Mouse (Mus musculus): ENCODE measurements around the gene Wdr74. TPM values are rescaled to one million over a fixed set of nuclear protein-coding genes. Genes with fewer than 3 reads are reported as not detected.
A peak's percentile ranks its signal among the peaks of the same experiment; 100 is the strongest.

The Wdr74 gene
- polyA plus RNA-seq (2012; rRNA removed): 50.2 and 51.3 TPM in 2 replicates

- no peaks in the 10 kb centered on the region for H3K4me1 ChIP-seq (ENCODE audit: control insufficient read depth, insufficient read depth, low read length)
- no peak within 1 kb of the TSS for H3K27ac ChIP-seq (ENCODE audit: insufficient read depth, low read length)
- peak within 1 kb of the TSS; percentile 93 for H3K4me3 ChIP-seq (ENCODE audit: insufficient read depth, low read length)
- TF ChIP-seq CTCF (IDR thresholded peaks at IDR 0.05; ENCODE audit: extremely low read depth, insufficient read depth, low read length): no peak
- peak; percentile 89 for TF ChIP-seq POLR2A (IDR thresholded peaks at IDR 0.05; ENCODE audit: extremely low read depth, insufficient read depth, low read length)
Observed at GRCm38 (mm10) chr19:8735389-8736159, at the start of gene Wdr74. Gene Wdr74, plus strand, starts transcription at chr19:8735827.

DNA sequence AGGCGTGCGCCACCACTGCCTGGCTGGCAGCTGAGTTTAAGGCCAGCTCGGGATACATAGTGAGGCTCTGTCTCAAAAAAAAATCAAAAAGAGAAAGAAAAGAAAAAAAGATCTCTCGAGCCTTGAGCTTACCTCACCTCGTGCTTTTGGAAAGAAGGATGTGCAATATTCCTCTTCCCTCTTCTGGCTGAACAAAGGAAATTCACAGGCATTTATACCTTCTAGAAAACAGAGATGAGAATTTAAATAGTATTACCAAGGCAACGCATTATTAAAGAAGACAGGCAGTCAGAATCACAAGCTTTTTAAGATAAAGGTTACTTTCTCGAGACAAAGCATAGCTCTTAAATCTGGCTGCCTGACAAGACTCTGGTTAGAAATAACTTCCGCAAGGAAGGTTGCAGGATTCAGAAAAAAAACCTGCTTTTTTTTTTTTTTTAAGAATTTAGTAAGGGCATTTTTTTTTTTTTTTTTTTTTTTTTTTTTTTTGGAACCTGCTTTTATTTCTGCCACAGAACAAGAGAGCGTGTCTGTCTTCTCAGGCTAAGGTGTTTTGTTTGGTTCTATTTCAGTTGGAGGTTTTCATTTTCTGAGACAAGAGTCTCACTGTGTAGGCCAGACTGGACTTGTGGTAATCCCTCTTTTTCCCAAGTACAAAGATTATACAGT lies 43.6 kb upstream of the Wdr74 start:
- peaks cover 2% of the 10 kb centered on the region for H3K4me1 ChIP-seq (ENCODE audit: control insufficient read depth, insufficient read depth, low read length)
- no peak for TF ChIP-seq POLR2A (IDR thresholded peaks at IDR 0.05; ENCODE audit: extremely low read depth, insufficient read depth, low read length)
- no peak for TF ChIP-seq CTCF (IDR thresholded peaks at IDR 0.05; ENCODE audit: extremely low read depth, insufficient read depth, low read length)
- no peak overlapping the region for H3K27ac ChIP-seq (ENCODE audit: insufficient read depth, low read length)

DNA sequence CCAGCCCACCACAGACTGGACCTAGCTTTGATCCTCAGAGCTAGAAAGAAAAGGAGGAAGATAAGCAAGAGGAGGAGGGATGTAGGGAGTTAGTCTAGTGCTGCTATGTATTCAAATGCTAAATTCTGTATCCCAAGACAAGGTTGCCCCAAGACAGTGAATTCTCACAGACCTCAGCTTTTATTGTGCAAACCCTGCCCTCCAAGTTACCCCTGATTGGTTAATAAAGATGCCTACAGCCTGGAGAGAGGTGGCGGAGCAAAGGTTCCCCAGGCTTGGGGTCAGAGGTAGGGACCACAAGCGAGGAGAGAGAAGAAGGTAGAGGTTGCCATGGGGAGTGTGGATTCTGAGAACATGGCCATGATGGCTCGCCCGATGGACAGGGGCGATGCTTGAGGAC lies 42.9 kb upstream of the Wdr74 start:
- H3K4me3 ChIP-seq (ENCODE audit: insufficient read depth, low read length): no peak overlapping the region
- no peak for TF ChIP-seq POLR2A (IDR thresholded peaks at IDR 0.05; ENCODE audit: extremely low read depth, insufficient read depth, low read length)
- TF ChIP-seq CTCF (IDR thresholded peaks at IDR 0.05; ENCODE audit: extremely low read depth, insufficient read depth, low read length): no peak
- no peak overlapping the region for H3K27ac ChIP-seq (ENCODE audit: insufficient read depth, low read length)
- H3K4me1 ChIP-seq (ENCODE audit: control insufficient read depth, insufficient read depth, low read length): peaks cover 2% of the 10 kb centered on the region

More for the DNA sequence above, 43.6 kb upstream of the Wdr74 start:
- H3K4me3 ChIP-seq (ENCODE audit: insufficient read depth, low read length): no peak overlapping the region

- 0 out of 2 replicates have a peak, but pooled peaks have one; percentile 25 for TF ChIP-seq CTCF (IDR thresholded peaks at IDR 0.05; ENCODE audit: extremely low read depth, insufficient read depth, low read length)
- TF ChIP-seq POLR2A (IDR thresholded peaks at IDR 0.05; ENCODE audit: extremely low read depth, insufficient read depth, low read length): no peak
- no peak overlapping the region for H3K27ac ChIP-seq (ENCODE audit: insufficient read depth, low read length)
- H3K4me3 ChIP-seq (ENCODE audit: insufficient read depth, low read length): no peak overlapping the region
- H3K4me1 ChIP-seq (ENCODE audit: control insufficient read depth, insufficient read depth, low read length): peaks cover 2% of the 10 kb centered on the region
Observed at GRCm38 (mm10) chr19:8695330-8695729, 40.3 kb upstream of the Wdr74 start.

DNA sequence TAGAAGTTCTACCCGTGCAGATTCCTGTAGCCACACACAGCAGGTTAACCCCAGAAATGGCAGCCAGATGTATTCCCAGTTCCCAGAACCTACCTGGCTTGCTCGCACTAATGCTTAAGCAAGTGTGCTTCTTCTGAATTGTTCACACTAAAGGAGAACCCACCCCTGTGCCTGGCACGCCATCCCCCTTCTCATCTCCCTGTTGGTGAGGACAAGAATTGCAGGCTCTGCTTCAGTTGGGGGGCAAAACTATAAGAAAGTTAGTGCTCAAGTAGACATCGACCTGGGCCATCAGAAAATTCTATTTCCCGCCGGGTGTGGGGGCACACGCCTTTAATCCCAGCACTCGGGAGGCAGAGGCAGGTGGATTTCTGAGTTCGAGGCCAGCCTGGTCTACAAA lies 36.0 kb upstream of the Wdr74 start:
- no peak overlapping the region for H3K27ac ChIP-seq (ENCODE audit: insufficient read depth, low read length)
- TF ChIP-seq POLR2A (IDR thresholded peaks at IDR 0.05; ENCODE audit: extremely low read depth, insufficient read depth, low read length) (no peak), CTCF (IDR thresholded peaks at IDR 0.05; ENCODE audit: extremely low read depth, insufficient read depth, low read length) (no peak)
- H3K4me3 ChIP-seq (ENCODE audit: insufficient read depth, low read length): no peak overlapping the region
- no peaks in the 10 kb centered on the region for H3K4me1 ChIP-seq (ENCODE audit: control insufficient read depth, insufficient read depth, low read length)

DNA sequence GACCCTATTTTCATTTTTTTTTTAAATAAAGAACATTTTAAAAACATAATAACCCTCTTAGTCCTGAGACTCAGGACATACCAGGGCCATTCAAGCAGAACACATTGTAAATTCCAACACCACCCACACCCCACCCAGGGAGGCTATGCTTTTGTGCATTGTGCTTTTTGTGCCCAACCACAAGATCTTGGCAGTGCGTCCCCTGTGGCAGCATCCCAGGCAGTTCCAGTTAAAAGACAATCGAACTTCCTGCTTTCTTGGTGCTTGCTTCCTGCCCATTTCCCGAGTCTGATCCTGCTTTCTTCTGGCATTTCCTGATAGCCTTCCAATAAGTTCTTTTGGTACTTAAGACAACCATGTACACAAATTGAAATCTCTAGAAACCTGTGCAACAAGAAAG lies 33.2 kb upstream of the Wdr74 start:
- Histone ChIP-seq H3K4me1 (ENCODE audit: control insufficient read depth, insufficient read depth, low read length) (no peaks in the 10 kb centered on the region), H3K4me3 (ENCODE audit: insufficient read depth, low read length) (no peak overlapping the region), H3K27ac (ENCODE audit: insufficient read depth, low read length) (no peak overlapping the region)
- TF ChIP-seq CTCF (IDR thresholded peaks at IDR 0.05; ENCODE audit: extremely low read depth, insufficient read depth, low read length) (no peak), POLR2A (IDR thresholded peaks at IDR 0.05; ENCODE audit: extremely low read depth, insufficient read depth, low read length) (no peak)

DNA sequence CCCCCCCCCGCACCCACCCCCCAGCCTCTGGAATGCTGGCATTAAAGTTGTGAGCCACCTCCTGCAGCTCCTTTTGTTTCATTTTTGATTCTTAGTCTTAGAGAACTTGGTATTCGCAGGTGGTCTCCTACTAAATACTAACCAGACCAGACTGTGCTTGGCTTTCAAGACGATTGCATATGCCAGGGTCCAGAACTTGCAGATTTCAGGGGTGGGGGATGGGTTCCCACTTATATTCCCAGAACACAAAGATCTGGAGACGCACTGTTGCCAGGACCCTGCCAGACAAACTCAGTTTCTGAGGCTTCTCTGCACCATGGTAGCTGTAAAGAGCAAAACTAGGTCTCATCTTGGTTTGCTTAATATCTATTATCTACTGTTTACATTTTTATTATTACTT lies 32.1 kb upstream of the Wdr74 start:
- no peaks in the 10 kb centered on the region for H3K4me1 ChIP-seq (ENCODE audit: control insufficient read depth, insufficient read depth, low read length)
- no peak overlapping the region for H3K4me3 ChIP-seq (ENCODE audit: insufficient read depth, low read length)
- TF ChIP-seq CTCF (IDR thresholded peaks at IDR 0.05; ENCODE audit: extremely low read depth, insufficient read depth, low read length) (no peak), POLR2A (IDR thresholded peaks at IDR 0.05; ENCODE audit: extremely low read depth, insufficient read depth, low read length) (no peak)
- H3K27ac ChIP-seq (ENCODE audit: insufficient read depth, low read length): no peak overlapping the region

GRCm38 (mm10) chr19:8705026-8705708 lies 30.5 kb upstream of the Wdr74 start:
- TF ChIP-seq POLR2A (IDR thresholded peaks at IDR 0.05; ENCODE audit: extremely low read depth, insufficient read depth, low read length) (no peak), CTCF (IDR thresholded peaks at IDR 0.05; ENCODE audit: extremely low read depth, insufficient read depth, low read length) (no peak)
- H3K27ac ChIP-seq (ENCODE audit: insufficient read depth, low read length): no peak overlapping the region
- no peak overlapping the region for H3K4me3 ChIP-seq (ENCODE audit: insufficient read depth, low read length)
- H3K4me1 ChIP-seq (ENCODE audit: control insufficient read depth, insufficient read depth, low read length): no peaks in the 10 kb centered on the region

- no peak for TF ChIP-seq CTCF (IDR thresholded peaks at IDR 0.05; ENCODE audit: extremely low read depth, insufficient read depth, low read length)
- no peak for TF ChIP-seq POLR2A (IDR thresholded peaks at IDR 0.05; ENCODE audit: extremely low read depth, insufficient read depth, low read length)
- Histone ChIP-seq H3K4me3 (ENCODE audit: insufficient read depth, low read length) (no peak overlapping the region), H3K4me1 (ENCODE audit: control insufficient read depth, insufficient read depth, low read length) (peaks cover 2% of the 10 kb centered on the region; the same call in 1 of the 2 replicates), H3K27ac (ENCODE audit: insufficient read depth, low read length) (no peak overlapping the region)
Observed at GRCm38 (mm10) chr19:8706132-8706667, 29.4 kb upstream of the Wdr74 start.
